Mouse (Mus musculus) midbrain, embryonic 15.5 days (tissue): ENCODE results near the gene Dzip3. TPM values are rescaled to one million over a fixed set of nuclear protein-coding genes. Genes with fewer than 3 reads are reported as not detected.

Source experiments
- ATAC-seq: fragments of 200-750 bp; cut with Nextera tagmentation; replicated peaks from 2 replicates; pipeline ENCODE4 v1.8.0; 2017; ENCODE audit warnings: moderate TSS enrichment
- H3K27ac ChIP-seq: fragments of 300-500 bp; sonication (generic); 2 replicates; pipeline ENCODE4 v1.5.1; 2015; ENCODE audit warnings: mild to moderate bottlenecking, inconsistent platforms
- H3K27me3 ChIP-seq: fragments of 300-500 bp; sonication (generic); replicated peaks from 2 replicates; pipeline ENCODE4 v1.6.1; 2015; ENCODE audit warnings: inconsistent platforms
- H3K36me3 ChIP-seq: fragments of 300-500 bp; sonication (generic); replicated peaks from 2 replicates; pipeline ENCODE4 v1.6.1; 2015; ENCODE audit warnings: inconsistent platforms
- H3K4me1 ChIP-seq: fragments of 300-500 bp; sonication (generic); 2 replicates; pipeline ENCODE4 v1.6.1; 2015; ENCODE audit warnings: inconsistent platforms
- H3K4me2 ChIP-seq: fragments of 300-500 bp; sonication (generic); 2 replicates; pipeline ENCODE4 v1.6.1; 2015; ENCODE audit warnings: inconsistent platforms, mild to moderate bottlenecking, moderate library complexity
- H3K4me3 ChIP-seq: fragments of 300-500 bp; sonication (generic); 2 replicates; pipeline ENCODE4 v1.5.1; 2015; ENCODE audit warnings: mild to moderate bottlenecking, inconsistent platforms
- H3K9ac ChIP-seq: fragments of 300-500 bp; sonication (generic); 2 replicates; pipeline ENCODE4 v1.6.1; 2015; ENCODE audit warnings: mild to moderate bottlenecking, inconsistent platforms
- H3K9me3 ChIP-seq: fragments of 300-500 bp; sonication (generic); 2 replicates; pipeline ENCODE4 v1.6.1; 2016; ENCODE audit warnings: inconsistent platforms
- WGBS: fragments of 180-500 bp; shearing (Covaris S2); methylation state at CpG from one replicate; pipeline ENCODE4 v1.1.7; 2015; ENCODE audit warnings: mixed read lengths; 5-methylcytosine and 5-hydroxymethylcytosine counted together
- polyA plus RNA-seq: library from polyadenylated mRNA; unstranded; fragments of >200 nt; fragmentation: Nextera tagmentation; extraction: Ambion mirVana; gene quantifications from 2 replicates; pipeline ENCODE4 v1.2.1, GENCODE M21; 2015

Gene Dzip3
- polyA plus RNA-seq, 1 experiment from 2014 or later: 57.5 TPM

- H3K27me3 ChIP-seq: no peaks in the 10 kb centered on the region
- H3K4me1 ChIP-seq: no peaks in the 10 kb centered on the region
- ATAC-seq: no peak
- 0 out of 2 replicates have a peak, but pooled peaks cover 10% of the 10 kb centered on the region for H3K36me3 ChIP-seq
- H3K9me3 ChIP-seq: no peaks in the 10 kb centered on the region
- no peak overlapping the region for H3K4me3 ChIP-seq
- H3K4me2 ChIP-seq: no peak overlapping the region
- no peak overlapping the region for H3K27ac ChIP-seq
- H3K9ac ChIP-seq: no peak overlapping the region
These were observed 14.0 kb downstream of the Dzip3 start for GRCm38 (mm10) chr16:48979965-48980364.

GRCm38 (mm10) chr16:48973548-48973947 lies 20.4 kb downstream of the Dzip3 start:
- Histone ChIP-seq H3K4me3 (no peak overlapping the region), H3K4me2 (no peak overlapping the region), H3K9me3 (no peaks in the 10 kb centered on the region), H3K27me3 (no peaks in the 10 kb centered on the region), H3K9ac (no peak overlapping the region), H3K4me1 (no peaks in the 10 kb centered on the region), H3K27ac (no peak overlapping the region), H3K36me3 (peaks cover 12% of the 10 kb centered on the region; the same call in 1 of the 2 replicates)
- ATAC-seq: no peak
- WGBS: 100% methylated on average over 1 of the region's 1 CpGs

GRCm38 (mm10) chr16:48972996-48973395 lies 21.0 kb downstream of the Dzip3 start:
- H3K36me3 ChIP-seq: peaks cover 10% of the 10 kb centered on the region; the same call in 1 of the 2 replicates
- no peak overlapping the region for H3K4me2 ChIP-seq
- H3K9me3 ChIP-seq: no peaks in the 10 kb centered on the region
- no peak for ATAC-seq
- 95% methylated on average over 2 of the region's 2 CpGs for WGBS
- no peak overlapping the region for H3K27ac ChIP-seq
- no peak overlapping the region for H3K9ac ChIP-seq
- no peaks in the 10 kb centered on the region for H3K27me3 ChIP-seq
- H3K4me3 ChIP-seq: no peak overlapping the region
- H3K4me1 ChIP-seq: no peaks in the 10 kb centered on the region

GRCm38 (mm10) chr16:48941805-48942204 lies 52.2 kb downstream of the Dzip3 start:
- Histone ChIP-seq H3K27ac (no peak overlapping the region), H3K36me3 (peaks cover 17% of the 10 kb centered on the region), H3K9me3 (no peaks in the 10 kb centered on the region), H3K27me3 (no peaks in the 10 kb centered on the region), H3K4me3 (no peak overlapping the region), H3K9ac (no peak overlapping the region), H3K4me1 (no peaks in the 10 kb centered on the region), H3K4me2 (no peak overlapping the region)
- no peak for ATAC-seq
- 67% methylated on average over 1 of the region's 1 CpGs for WGBS

GRCm38 (mm10) chr16:48923724-48924123 lies 70.2 kb downstream of the Dzip3 start:
- 98% methylated on average over 1 of the region's 1 CpGs for WGBS

GRCm38 (mm10) chr16:48913206-48913605 lies 80.8 kb downstream of the Dzip3 start:
- no peak overlapping the region for H3K27ac ChIP-seq
- H3K9me3 ChIP-seq: no peaks in the 10 kb centered on the region
- no peak for ATAC-seq
- H3K4me2 ChIP-seq: no peak overlapping the region
- 97% methylated on average over 3 of the region's 3 CpGs for WGBS
- H3K36me3 ChIP-seq: no peaks in the 10 kb centered on the region
- H3K27me3 ChIP-seq: no peaks in the 10 kb centered on the region
- H3K9ac ChIP-seq: no peak overlapping the region
- H3K4me3 ChIP-seq: no peak overlapping the region
- no peaks in the 10 kb centered on the region for H3K4me1 ChIP-seq

More at GRCm38 (mm10) chr16:48923724-48924123, 70.2 kb downstream of the Dzip3 start:
- Histone ChIP-seq H3K9ac (no peak overlapping the region), H3K27ac (no peak overlapping the region), H3K27me3 (no peaks in the 10 kb centered on the region), H3K4me1 (no peaks in the 10 kb centered on the region), H3K4me3 (no peak overlapping the region), H3K9me3 (no peaks in the 10 kb centered on the region), H3K36me3 (peaks cover 32% of the 10 kb centered on the region), H3K4me2 (no peak overlapping the region)
- no peak for ATAC-seq

GRCm38 (mm10) chr16:48911184-48911583 lies 82.8 kb downstream of the Dzip3 start:
- 100% methylated on average over 1 of the region's 1 CpGs for WGBS

GRCm38 (mm10) chr16:48899868-48900267 lies 94.1 kb downstream of the Dzip3 start:
- H3K36me3 ChIP-seq: no peaks in the 10 kb centered on the region
- no peak for ATAC-seq
- H3K4me3 ChIP-seq: no peak overlapping the region
- 84% methylated on average over 1 of the region's 1 CpGs for WGBS
- H3K27me3 ChIP-seq: no peaks in the 10 kb centered on the region
- H3K9me3 ChIP-seq: no peaks in the 10 kb centered on the region
- H3K27ac ChIP-seq: no peak overlapping the region
- H3K9ac ChIP-seq: no peak overlapping the region
- H3K4me1 ChIP-seq: no peaks in the 10 kb centered on the region
- H3K4me2 ChIP-seq: no peak overlapping the region

More at GRCm38 (mm10) chr16:48911184-48911583, 82.8 kb downstream of the Dzip3 start:
- Histone ChIP-seq H3K36me3 (no peaks in the 10 kb centered on the region), H3K9me3 (no peaks in the 10 kb centered on the region), H3K4me2 (no peak overlapping the region), H3K27ac (no peak overlapping the region), H3K27me3 (no peaks in the 10 kb centered on the region), H3K9ac (no peak overlapping the region), H3K4me3 (no peak overlapping the region), H3K4me1 (no peaks in the 10 kb centered on the region)
- no peak for ATAC-seq

GRCm38 (mm10) chr16:48890733-48891132 lies 103.2 kb downstream of the Dzip3 start:
- H3K9me3 ChIP-seq: no peaks in the 10 kb centered on the region
- 67% methylated on average over 2 of the region's 2 CpGs for WGBS
- H3K4me3 ChIP-seq: no peak overlapping the region
- H3K4me2 ChIP-seq: no peak overlapping the region
- H3K27ac ChIP-seq: no peak overlapping the region
- no peaks in the 10 kb centered on the region for H3K36me3 ChIP-seq
- no peaks in the 10 kb centered on the region for H3K4me1 ChIP-seq
- no peak overlapping the region for H3K9ac ChIP-seq
- H3K27me3 ChIP-seq: no peaks in the 10 kb centered on the region
- no peak for ATAC-seq

Other genes starting within 250 kb of the Dzip3 start
- not detected in 2 replicates for gene Trat1, start 222.1 kb downstream of the Dzip3 start, polyA plus RNA-seq
- not detected in 2 replicates for gene Retnlb, start 177.3 kb downstream of the Dzip3 start, polyA plus RNA-seq
- not detected in 2 replicates for gene Retnla, start 151.6 kb downstream of the Dzip3 start, polyA plus RNA-seq
- not detected in 2 replicates for gene Retnlg, start 121.5 kb downstream of the Dzip3 start, polyA plus RNA-seq
- gene Cip2a, start within 50 bp of the Dzip3 start, polyA plus RNA-seq: 6.0 and 6.5 TPM in 2 replicates
- gene Myh15, start 63.3 kb upstream of the Dzip3 start, polyA plus RNA-seq: 0.04 and 0.06 TPM in 2 replicates